Mouse (Mus musculus): ENCODE measurements at regions not wholly inside any gene's neighbourhood (a gene's known extent, or its start where the extent isn't known, plus 50 kb on each side); places are given as distances from the start of the nearest gene placed in this dataset.

DNA sequence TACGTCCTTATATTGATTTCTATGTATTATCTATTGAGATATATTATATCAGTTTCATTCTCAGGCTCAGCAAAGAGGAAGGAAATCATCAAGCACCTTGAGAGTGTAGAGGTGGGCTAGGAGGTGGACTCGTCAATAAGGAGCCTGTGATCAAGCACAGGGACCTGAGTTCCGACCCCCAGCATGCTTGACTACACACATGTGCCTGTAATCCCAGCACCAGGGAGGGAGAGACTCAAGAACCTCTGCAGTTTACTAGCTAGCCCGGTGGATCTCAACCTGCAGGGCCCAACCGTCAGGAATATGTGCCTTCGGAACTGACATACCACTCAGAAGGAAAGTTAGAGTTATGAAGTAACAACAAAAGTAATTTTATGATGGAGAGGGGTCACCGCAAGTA is 634.2 kb upstream of the Gm10131 start:
- Histone ChIP-seq H3K4me2 (ENCODE audit: low read depth) (no peak overlapping the region), H3K79me2 (ENCODE audit: control insufficient read depth, insufficient read depth) (no peaks in the 10 kb centered on the region), H3K36me3 (ENCODE audit: control insufficient read depth, insufficient read depth) (no peaks in the 10 kb centered on the region), H3K27me3 (ENCODE audit: control insufficient read depth, insufficient read depth, insufficient read length) (no peaks in the 10 kb centered on the region), H3K4me3 (no peak overlapping the region), H3ac (ENCODE audit: control insufficient read depth, insufficient read length) (no peak overlapping the region)
- TF ChIP-seq MYOD1 (IDR thresholded peaks at IDR 0.05; ENCODE audit: control insufficient read depth in 1 of 3, insufficient read length in 2 of 3, low read depth in 2 of 3) (no peak), TCF3 (IDR thresholded peaks at IDR 0.05; ENCODE audit: insufficient read length, low read depth) (no peak), POLR2AphosphoS2 (IDR thresholded peaks at IDR 0.05; ENCODE audit: insufficient read length, low read depth) (no peak), MYOG (IDR thresholded peaks at IDR 0.05; ENCODE audit: control insufficient read depth in 1 of 3, insufficient read depth in 1 of 3, insufficient read length in 2 of 3, low read depth in 2 of 3) (no peak), POLR2A (IDR thresholded peaks at IDR 0.05; ENCODE audit: insufficient read length, low read depth) (no peak), E2F4 (IDR thresholded peaks at IDR 0.05; ENCODE audit: insufficient read depth) (no peak), MAX (IDR thresholded peaks at IDR 0.05; ENCODE audit: low read depth) (no peak), CEBPB (IDR thresholded peaks at IDR 0.05; ENCODE audit: insufficient read depth, poor library complexity, severe bottlenecking) (no peak), REST (IDR thresholded peaks at IDR 0.05; ENCODE audit: insufficient read depth, insufficient read length) (no peak), USF1 (IDR thresholded peaks at IDR 0.05; ENCODE audit: low read depth) (no peak), SRF (IDR thresholded peaks at IDR 0.05; ENCODE audit: control insufficient read depth, insufficient read length, low read depth) (no peak)

DNA sequence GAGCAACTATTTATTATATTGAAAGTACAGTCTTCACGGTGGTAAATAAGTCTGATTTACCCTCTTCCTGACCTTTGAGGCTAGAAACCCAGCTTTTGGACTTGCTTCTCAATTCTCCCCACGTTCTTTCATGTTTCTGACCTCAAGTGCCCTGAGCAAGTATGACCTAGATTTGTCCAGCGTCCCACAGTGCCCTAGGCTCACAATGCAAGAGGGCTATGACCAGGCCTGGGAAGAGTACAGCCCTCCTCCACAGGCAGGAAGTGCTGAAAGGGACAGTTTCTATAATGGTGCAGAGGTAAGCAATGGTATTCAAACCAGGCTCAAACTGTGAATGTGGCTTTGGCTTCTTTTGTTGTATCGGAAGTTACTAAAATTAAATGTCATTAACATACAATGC is 633.1 kb upstream of the Gm10131 start:
- no peak overlapping the region for H3K4me2 ChIP-seq (ENCODE audit: low read depth)
- H3K4me3 ChIP-seq = no peak overlapping the region
- H3K27me3 ChIP-seq (ENCODE audit: control insufficient read depth, insufficient read depth, insufficient read length) = no peaks in the 10 kb centered on the region
- no peaks in the 10 kb centered on the region for H3K79me2 ChIP-seq (ENCODE audit: control insufficient read depth, insufficient read depth)
- H3ac ChIP-seq (ENCODE audit: control insufficient read depth, insufficient read length) = no peak overlapping the region
- H3K36me3 ChIP-seq (ENCODE audit: control insufficient read depth, insufficient read depth) = no peaks in the 10 kb centered on the region
- TF ChIP-seq USF1 (IDR thresholded peaks at IDR 0.05; ENCODE audit: low read depth) (no peak), POLR2AphosphoS2 (IDR thresholded peaks at IDR 0.05; ENCODE audit: insufficient read length, low read depth) (no peak), MYOD1 (IDR thresholded peaks at IDR 0.05; ENCODE audit: control insufficient read depth in 1 of 3, insufficient read length in 2 of 3, low read depth in 2 of 3) (no peak), MYOG (IDR thresholded peaks at IDR 0.05; ENCODE audit: control insufficient read depth in 1 of 3, insufficient read depth in 1 of 3, insufficient read length in 2 of 3, low read depth in 2 of 3) (no peak)

DNA sequence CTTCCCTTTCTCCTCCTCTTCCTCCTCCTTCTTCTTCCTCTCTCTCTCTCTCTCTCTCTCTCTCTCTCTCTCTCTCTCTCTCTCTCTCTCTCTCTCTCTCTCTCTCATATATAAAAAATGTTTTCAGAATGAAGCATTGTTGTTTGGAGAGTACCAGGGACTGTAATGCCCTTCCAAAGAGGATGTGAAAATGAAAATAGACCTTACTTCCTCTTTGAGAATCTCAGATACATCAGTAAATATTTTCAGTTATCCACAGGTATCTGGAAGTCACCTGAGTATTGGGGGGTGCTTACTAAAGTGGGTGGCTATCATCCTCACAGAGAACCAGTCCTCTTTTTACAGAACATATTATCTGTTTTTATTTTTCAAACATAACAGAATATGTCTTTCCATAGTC is 632.6 kb upstream of the Gm10131 start:
- no peak overlapping the region for H3K4me2 ChIP-seq (ENCODE audit: low read depth)
- TF ChIP-seq MYOG (IDR thresholded peaks at IDR 0.05; ENCODE audit: control insufficient read depth in 1 of 3, insufficient read depth in 1 of 3, insufficient read length in 2 of 3, low read depth in 2 of 3) (no peak), E2F4 (IDR thresholded peaks at IDR 0.05; ENCODE audit: insufficient read depth) (no peak), POLR2AphosphoS2 (IDR thresholded peaks at IDR 0.05; ENCODE audit: insufficient read length, low read depth) (no peak), SRF (IDR thresholded peaks at IDR 0.05; ENCODE audit: control insufficient read depth, insufficient read length, low read depth) (no peak), REST (IDR thresholded peaks at IDR 0.05; ENCODE audit: insufficient read depth, insufficient read length) (no peak), TCF12 (IDR thresholded peaks at IDR 0.05; ENCODE audit: insufficient read depth, poor library complexity, severe bottlenecking) (no peak), TCF3 (IDR thresholded peaks at IDR 0.05; ENCODE audit: insufficient read length, low read depth) (no peak), USF1 (IDR thresholded peaks at IDR 0.05; ENCODE audit: low read depth) (no peak), MAX (IDR thresholded peaks at IDR 0.05; ENCODE audit: low read depth) (no peak), MYOD1 (IDR thresholded peaks at IDR 0.05; ENCODE audit: control insufficient read depth in 1 of 3, insufficient read length in 2 of 3, low read depth in 2 of 3) (no peak), POLR2A (IDR thresholded peaks at IDR 0.05; ENCODE audit: insufficient read length, low read depth) (no peak), CEBPB (IDR thresholded peaks at IDR 0.05; ENCODE audit: insufficient read depth, poor library complexity, severe bottlenecking) (no peak)
- no peaks in the 10 kb centered on the region for H3K79me2 ChIP-seq (ENCODE audit: control insufficient read depth, insufficient read depth)
- H3K36me3 ChIP-seq (ENCODE audit: control insufficient read depth, insufficient read depth) = no peaks in the 10 kb centered on the region
- no peak overlapping the region for H3K4me3 ChIP-seq
- no peaks in the 10 kb centered on the region for H3K27me3 ChIP-seq (ENCODE audit: control insufficient read depth, insufficient read depth, insufficient read length)
- no peak overlapping the region for H3ac ChIP-seq (ENCODE audit: control insufficient read depth, insufficient read length)

DNA sequence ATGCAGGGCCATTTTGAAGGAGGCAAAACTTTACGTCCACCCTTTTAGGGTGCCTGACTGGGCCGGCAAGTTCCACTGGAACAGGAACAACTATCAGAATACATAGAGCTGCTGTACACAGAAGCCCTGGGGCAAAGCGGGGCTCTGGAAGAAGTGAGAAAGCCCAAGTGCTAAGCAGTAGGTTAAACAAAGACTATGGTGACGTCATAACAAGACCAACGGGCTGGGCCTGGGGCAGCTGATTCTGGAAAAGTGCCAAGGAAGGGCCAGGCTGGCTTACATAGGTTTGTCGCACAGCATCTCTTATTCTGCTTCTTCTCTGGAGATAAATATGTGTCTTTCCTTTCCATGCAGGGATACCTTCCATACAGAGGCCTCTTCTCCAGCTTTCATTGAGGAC is 631.6 kb upstream of the Gm10131 start:
- no peaks in the 10 kb centered on the region for H3K27me3 ChIP-seq (ENCODE audit: control insufficient read depth, insufficient read depth, insufficient read length)
- no peaks in the 10 kb centered on the region for H3K36me3 ChIP-seq (ENCODE audit: control insufficient read depth, insufficient read depth)
- no peak overlapping the region for H3ac ChIP-seq (ENCODE audit: control insufficient read depth, insufficient read length)
- TF ChIP-seq USF1 (IDR thresholded peaks at IDR 0.05; ENCODE audit: low read depth) = no peak
- TF ChIP-seq MYOG (IDR thresholded peaks at IDR 0.05; ENCODE audit: control insufficient read depth in 1 of 3, insufficient read depth in 1 of 3, insufficient read length in 2 of 3, low read depth in 2 of 3) = no peak
- no peak for TF ChIP-seq MYOD1 (IDR thresholded peaks at IDR 0.05; ENCODE audit: control insufficient read depth in 1 of 3, insufficient read length in 2 of 3, low read depth in 2 of 3)
- no peak for TF ChIP-seq CEBPB (IDR thresholded peaks at IDR 0.05; ENCODE audit: insufficient read depth, poor library complexity, severe bottlenecking)
- no peak for TF ChIP-seq REST (IDR thresholded peaks at IDR 0.05; ENCODE audit: insufficient read depth, insufficient read length)
- TF ChIP-seq E2F4 (IDR thresholded peaks at IDR 0.05; ENCODE audit: insufficient read depth) = no peak
- no peak for TF ChIP-seq TCF3 (IDR thresholded peaks at IDR 0.05; ENCODE audit: insufficient read length, low read depth)
- no peak for TF ChIP-seq SRF (IDR thresholded peaks at IDR 0.05; ENCODE audit: control insufficient read depth, insufficient read length, low read depth)
- no peak for TF ChIP-seq TCF12 (IDR thresholded peaks at IDR 0.05; ENCODE audit: insufficient read depth, poor library complexity, severe bottlenecking)
- no peak for TF ChIP-seq POLR2A (IDR thresholded peaks at IDR 0.05; ENCODE audit: insufficient read length, low read depth)
- no peak for TF ChIP-seq POLR2AphosphoS2 (IDR thresholded peaks at IDR 0.05; ENCODE audit: insufficient read length, low read depth)
- TF ChIP-seq MAX (IDR thresholded peaks at IDR 0.05; ENCODE audit: low read depth) = no peak
- H3K4me3 ChIP-seq = no peak overlapping the region
- no peaks in the 10 kb centered on the region for H3K79me2 ChIP-seq (ENCODE audit: control insufficient read depth, insufficient read depth)
- H3K4me2 ChIP-seq (ENCODE audit: low read depth) = no peak overlapping the region

DNA sequence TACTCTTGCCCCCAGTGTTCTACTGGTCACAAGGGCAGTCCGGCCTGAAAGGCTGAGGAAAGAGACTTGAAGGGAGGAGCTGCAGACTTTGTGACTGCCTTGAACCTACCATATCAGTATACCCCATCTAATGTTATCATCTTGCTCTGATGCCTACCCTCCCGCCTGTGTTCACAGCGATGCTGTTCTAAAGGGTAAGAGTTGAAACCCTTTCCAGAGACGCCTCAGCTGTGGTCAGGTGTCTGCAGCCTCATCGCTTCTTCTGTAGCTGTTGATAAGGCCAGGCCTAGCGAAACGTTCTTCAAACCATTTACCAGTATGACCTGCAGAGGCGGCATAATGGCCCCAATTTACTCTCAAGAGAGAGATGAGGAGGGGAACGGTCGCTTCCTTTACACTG is 629.3 kb upstream of the Gm10131 start:
- Histone ChIP-seq H3K36me3 (ENCODE audit: control insufficient read depth, insufficient read depth) (no peaks in the 10 kb centered on the region), H3K79me2 (ENCODE audit: control insufficient read depth, insufficient read depth) (no peaks in the 10 kb centered on the region), H3ac (ENCODE audit: control insufficient read depth, insufficient read length) (no peak overlapping the region), H3K4me2 (ENCODE audit: low read depth) (no peak overlapping the region), H3K4me3 (no peak overlapping the region), H3K27me3 (ENCODE audit: control insufficient read depth, insufficient read depth, insufficient read length) (no peaks in the 10 kb centered on the region)
- TF ChIP-seq CEBPB (IDR thresholded peaks at IDR 0.05; ENCODE audit: insufficient read depth, poor library complexity, severe bottlenecking) = no peak
- no peak for TF ChIP-seq MYOD1 (IDR thresholded peaks at IDR 0.05; ENCODE audit: control insufficient read depth in 1 of 3, insufficient read length in 2 of 3, low read depth in 2 of 3)
- TF ChIP-seq POLR2AphosphoS2 (IDR thresholded peaks at IDR 0.05; ENCODE audit: insufficient read length, low read depth) = no peak
- TF ChIP-seq TCF12 (IDR thresholded peaks at IDR 0.05; ENCODE audit: insufficient read depth, poor library complexity, severe bottlenecking) = no peak
- no peak for TF ChIP-seq POLR2A (IDR thresholded peaks at IDR 0.05; ENCODE audit: insufficient read length, low read depth)
- no peak for TF ChIP-seq MYOG (IDR thresholded peaks at IDR 0.05; ENCODE audit: control insufficient read depth in 1 of 3, insufficient read depth in 1 of 3, insufficient read length in 2 of 3, low read depth in 2 of 3)
- no peak for TF ChIP-seq USF1 (IDR thresholded peaks at IDR 0.05; ENCODE audit: low read depth)
- no peak for TF ChIP-seq SRF (IDR thresholded peaks at IDR 0.05; ENCODE audit: control insufficient read depth, insufficient read length, low read depth)
- TF ChIP-seq REST (IDR thresholded peaks at IDR 0.05; ENCODE audit: insufficient read depth, insufficient read length) = no peak
- no peak for TF ChIP-seq MAX (IDR thresholded peaks at IDR 0.05; ENCODE audit: low read depth)
- TF ChIP-seq TCF3 (IDR thresholded peaks at IDR 0.05; ENCODE audit: insufficient read length, low read depth) = no peak
- TF ChIP-seq E2F4 (IDR thresholded peaks at IDR 0.05; ENCODE audit: insufficient read depth) = no peak
